Mouse (Mus musculus) liver, adult 2 months (tissue): Measurements from ENCODE around the gene Pdlim5. TPM values are rescaled to one million over a fixed set of nuclear protein-coding genes. Genes with fewer than 3 reads are reported as not detected.

Experiments
- DNase-seq: peaks from one replicate; pipeline ENCODE4 v3.0.0-alpha.2; 2011; ENCODE audit warnings: low read depth, low spot score; ENCODE audit errors: extremely low read depth
- H3K27ac ChIP-seq: fragments of 200-500 bp; replicated peaks from 2 replicates; pipeline ENCODE4 v1.5.1; 2012; ENCODE audit warnings: low read depth, mild to moderate bottlenecking, control low read depth, inconsistent platforms, low read length; ENCODE audit not compliant: insufficient read depth
- H3K27me3 ChIP-seq: fragments of 200-500 bp; 2 replicates; pipeline ENCODE4 v1.6.1; 2012; ENCODE audit warnings: mild to moderate bottlenecking, moderate library complexity, low read length, inconsistent platforms; ENCODE audit not compliant: control insufficient read depth, insufficient read depth
- H3K36me3 ChIP-seq: fragments of 200-500 bp; 2 replicates; pipeline ENCODE4 v1.6.1; 2012; ENCODE audit warnings: low read length, inconsistent platforms; ENCODE audit not compliant: control insufficient read depth, insufficient read depth
- H3K4me1 ChIP-seq: fragments of 200-500 bp; 2 replicates; pipeline ENCODE4 v1.6.1; 2011; ENCODE audit warnings: low read length; ENCODE audit not compliant: control insufficient read depth, insufficient read depth
- H3K4me3 ChIP-seq: fragments of 200-500 bp; 2 replicates; pipeline ENCODE4 v1.5.1; 2011; ENCODE audit warnings: low read depth, mild to moderate bottlenecking, control low read depth, low read length, moderate library complexity; ENCODE audit not compliant: insufficient read depth
- H3K79me2 ChIP-seq: fragments of 200-500 bp; 2 replicates; pipeline ENCODE4 v1.6.1; 2012; ENCODE audit warnings: inconsistent platforms, mild to moderate bottlenecking, low read length, moderate library complexity; ENCODE audit not compliant: control insufficient read depth, insufficient read depth
- H3K9ac ChIP-seq: fragments of 200-500 bp; 2 replicates; pipeline ENCODE4 v1.6.1; 2012; ENCODE audit warnings: low read depth, mild to moderate bottlenecking, control low read depth, inconsistent platforms, low read length
- CTCF ChIP-seq: fragments of 200-500 bp; IDR thresholded peaks from 2 replicates; pipeline ENCODE4 v1.5.1; 2011; ENCODE audit warnings: low read depth, low read length, control low read depth
- POLR2A ChIP-seq: fragments of 200-500 bp; IDR thresholded peaks from 2 replicates; pipeline ENCODE4 v1.6.1; 2011; ENCODE audit warnings: low read length, control low read depth; ENCODE audit not compliant: insufficient read depth; ENCODE audit errors: extremely low read depth
- WGBS: fragments of 180-500 bp; shearing (Covaris S2); methylation state at CpG from one replicate; pipeline ENCODE4 v1.1.7; 2018; 5-methylcytosine and 5-hydroxymethylcytosine counted together
- polyA plus RNA-seq: library from polyadenylated mRNA; depleted of rRNA; stranded (reverse); fragments of >200 nt; gene quantifications from 2 replicates; pipeline ENCODE4 v1.2.3, GENCODE M21; 2012
- total RNA-seq: library from RNA; depleted of rRNA; stranded (reverse); fragments of >200 nt; gene quantifications from 2 replicates; pipeline ENCODE4 v1.2.3, GENCODE M21; 2014

The Pdlim5 gene
- total and polyA plus RNA-seq, 2 experiments = 31.4 to 45.8 TPM

- WGBS = 74% methylated on average over 1 of the region's 1 CpGs
- no peak overlapping the region for H3K4me3 ChIP-seq
- H3K4me1 ChIP-seq = no peaks in the 10 kb centered on the region
- H3K9ac ChIP-seq = no peak overlapping the region
- DNase-seq = no peak
- H3K27me3 ChIP-seq = no peaks in the 10 kb centered on the region
- TF ChIP-seq CTCF (no peak), POLR2A (no peak)
- no peak overlapping the region for H3K27ac ChIP-seq
- no peaks in the 10 kb centered on the region; the same call in 1 of the 2 replicates for H3K79me2 ChIP-seq
- H3K36me3 ChIP-seq = peaks cover 17% of the 10 kb centered on the region
Measured at GRCm38 (mm10) chr3:142252086-142252485, 143.4 kb downstream of the Pdlim5 start.

- no peak for TF ChIP-seq CTCF
- no peak for TF ChIP-seq POLR2A
- H3K27me3 ChIP-seq = no peaks in the 10 kb centered on the region
- no peak for DNase-seq
- no peak overlapping the region for H3K4me3 ChIP-seq
- 78% methylated on average over 2 of the region's 2 CpGs for WGBS
- peaks cover 29% of the 10 kb centered on the region for H3K36me3 ChIP-seq
- H3K79me2 ChIP-seq = no peaks in the 10 kb centered on the region; the same call in 1 of the 2 replicates
- no peak overlapping the region for H3K9ac ChIP-seq
- no peak overlapping the region for H3K27ac ChIP-seq
- no peaks in the 10 kb centered on the region for H3K4me1 ChIP-seq
Measured at GRCm38 (mm10) chr3:142249458-142249857, 146.0 kb downstream of the Pdlim5 start.

DNA sequence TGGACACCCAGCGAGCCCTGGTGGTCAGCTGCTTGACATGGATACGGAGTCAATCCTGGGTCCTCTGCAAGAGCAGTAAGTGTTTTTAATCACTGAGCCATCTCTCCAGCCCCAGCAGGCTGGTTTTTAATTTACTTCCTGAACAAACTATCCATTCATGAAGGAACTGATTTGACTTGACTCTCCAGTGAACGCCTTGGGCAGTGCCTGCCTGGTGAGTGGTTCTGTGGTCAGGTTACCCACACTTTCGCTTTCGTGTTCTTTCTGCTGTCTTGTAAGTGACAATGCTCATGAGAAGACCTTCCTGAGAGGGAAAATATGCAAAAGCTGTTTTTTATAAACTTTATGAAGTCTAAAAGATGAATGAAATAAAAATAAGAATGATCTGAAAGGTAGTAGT lies 152.2 kb downstream of the Pdlim5 start:
- Histone ChIP-seq H3K79me2 (no peaks in the 10 kb centered on the region), H3K27ac (no peak overlapping the region), H3K27me3 (no peaks in the 10 kb centered on the region), H3K4me3 (no peak overlapping the region), H3K9ac (no peak overlapping the region), H3K36me3 (peaks cover 30% of the 10 kb centered on the region), H3K4me1 (peaks cover 2% of the 10 kb centered on the region; the same call in 1 of the 2 replicates)
- 93% methylated on average over 5 of the region's 5 CpGs for WGBS
- no peak for DNase-seq
- TF ChIP-seq CTCF = no peak
- TF ChIP-seq POLR2A = no peak

- TF ChIP-seq POLR2A = no peak
- no peak for TF ChIP-seq CTCF
- peak; percentile 89 for DNase-seq
- Histone ChIP-seq H3K27ac (no peak overlapping the region), H3K4me3 (no peak overlapping the region), H3K27me3 (no peaks in the 10 kb centered on the region), H3K4me1 (peaks cover 2% of the 10 kb centered on the region; the same call in 1 of the 2 replicates), H3K79me2 (no peaks in the 10 kb centered on the region), H3K9ac (no peak overlapping the region), H3K36me3 (peaks cover 20% of the 10 kb centered on the region)
- 20% methylated on average over 2 of the region's 2 CpGs for WGBS
Measured at GRCm38 (mm10) chr3:142239298-142239697, 156.2 kb downstream of the Pdlim5 start.

DNA sequence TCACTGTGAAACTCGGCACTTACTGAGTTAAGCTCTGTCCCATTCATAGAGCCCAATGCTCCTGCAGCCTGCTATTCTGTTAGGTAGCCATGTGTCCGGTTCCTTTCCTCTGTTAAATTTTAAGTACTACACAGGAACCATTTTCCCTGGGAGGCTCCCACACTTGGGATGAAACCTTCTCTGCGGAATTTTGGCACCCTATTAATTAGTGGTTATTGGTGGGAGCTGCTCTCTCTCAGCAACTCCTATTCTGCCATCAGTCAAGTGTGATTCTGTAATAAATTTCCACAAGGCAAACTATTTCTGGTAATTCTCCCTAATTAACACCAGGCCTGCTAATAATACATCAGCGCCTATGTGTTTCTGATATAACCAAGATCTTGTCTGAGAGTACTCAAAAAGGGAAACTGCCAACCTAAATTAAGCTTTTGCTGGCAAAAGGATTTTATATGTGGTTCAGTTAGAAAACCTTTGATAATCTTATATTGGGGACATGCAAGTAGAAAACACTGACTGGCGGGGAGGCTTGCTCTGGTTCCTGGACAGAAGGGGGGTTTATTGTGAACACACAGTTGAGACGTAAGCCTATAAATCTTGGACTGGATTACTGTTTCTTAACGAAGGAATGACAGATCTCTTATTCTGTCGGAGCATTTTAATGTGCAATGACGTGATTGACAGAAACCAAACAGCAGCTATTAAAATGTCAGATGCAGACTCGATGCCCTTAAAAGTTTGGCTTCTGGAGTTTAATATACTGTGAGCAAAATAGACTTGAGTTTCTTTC lies 157.0 kb downstream of the Pdlim5 start:
- TF ChIP-seq POLR2A = no peak
- TF ChIP-seq CTCF = no peak
- DNase-seq = no peak

GRCm38 (mm10) chr3:142237621-142238020 lies 157.9 kb downstream of the Pdlim5 start:
- H3K79me2 ChIP-seq = no peaks in the 10 kb centered on the region
- TF ChIP-seq POLR2A = no peak
- TF ChIP-seq CTCF = no peak
- H3K36me3 ChIP-seq = peaks cover 16% of the 10 kb centered on the region
- DNase-seq = no peak
- no peak overlapping the region for H3K9ac ChIP-seq
- H3K4me1 ChIP-seq = peaks cover 2% of the 10 kb centered on the region; the same call in 1 of the 2 replicates
- no peak overlapping the region for H3K4me3 ChIP-seq
- no peak overlapping the region for H3K27ac ChIP-seq
- no peaks in the 10 kb centered on the region for H3K27me3 ChIP-seq
- 95% methylated on average over 5 of the region's 5 CpGs for WGBS

More for the DNA sequence above, 157.0 kb downstream of the Pdlim5 start:
- H3K79me2 ChIP-seq = no peaks in the 10 kb centered on the region
- H3K4me3 ChIP-seq = no peak overlapping the region
- 95% methylated on average over 10 of the region's 10 CpGs for whole genome bisulfite sequencing
- H3K4me1 ChIP-seq = peaks cover 2% of the 10 kb centered on the region; the same call in 1 of the 2 replicates
- H3K36me3 ChIP-seq = peaks cover 20% of the 10 kb centered on the region
- no peak overlapping the region for H3K27ac ChIP-seq
- H3K9ac ChIP-seq = no peak overlapping the region
- no peaks in the 10 kb centered on the region for H3K27me3 ChIP-seq
